Mouse (Mus musculus) adrenal gland, postnatal 10 days (tissue): Measurements from ENCODE around the gene D5Ertd577e. TPM values are rescaled to one million over a fixed set of nuclear protein-coding genes. Genes with fewer than 3 reads are reported as not detected.
"Not testable (repeated sequence)": the region's sequence is repeated elsewhere in the genome, so short reads cannot be mapped to it uniquely, and the experiment has no call there.

Experiments
- DNase-seq: peaks from one replicate; pipeline ENCODE4 v3.0.0; 2021; ENCODE audit warnings: mixed read lengths
- long read RNA-seq, 2 experiments: library from polyadenylated mRNA; stranded (forward); transcript quantifications; one replicate each; pipeline ENCODE4 v2.0.0; 2021
- total RNA-seq, 2 experiments: library from RNA; stranded (reverse); gene quantifications; 2 replicates each; pipeline ENCODE4 v1.2.3; 2021

D5Ertd577e gene
- total RNA-seq = not detected
- long read RNA-seq, experiment 1 = 0 reads
- long read RNA-seq, experiment 2 = 0 reads

DNA sequence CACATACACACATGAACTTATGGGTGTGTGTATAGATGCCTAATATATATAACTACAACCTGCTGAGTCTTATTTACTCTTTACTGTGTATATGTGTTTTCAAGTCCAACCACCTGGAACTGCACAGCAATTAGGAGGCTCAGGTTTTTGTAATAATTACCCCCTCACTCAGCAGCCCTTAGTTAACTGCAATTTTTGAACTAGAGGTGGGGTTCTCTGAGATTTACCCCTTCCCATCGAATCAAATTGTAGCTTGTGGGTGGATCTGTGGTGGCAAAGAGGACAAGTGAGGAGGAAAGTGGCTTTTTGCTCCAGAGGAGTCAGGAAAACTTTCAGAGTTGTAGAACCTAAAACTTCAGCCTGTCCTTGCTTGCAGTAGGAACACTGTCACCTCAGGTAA, at the start of gene D5Ertd577e:
Gene D5Ertd577e, plus strand, starts transcription at position 301 of the 400 bp plus-strand sequence.
- DNase-seq = not testable (repeated sequence)

DNA sequence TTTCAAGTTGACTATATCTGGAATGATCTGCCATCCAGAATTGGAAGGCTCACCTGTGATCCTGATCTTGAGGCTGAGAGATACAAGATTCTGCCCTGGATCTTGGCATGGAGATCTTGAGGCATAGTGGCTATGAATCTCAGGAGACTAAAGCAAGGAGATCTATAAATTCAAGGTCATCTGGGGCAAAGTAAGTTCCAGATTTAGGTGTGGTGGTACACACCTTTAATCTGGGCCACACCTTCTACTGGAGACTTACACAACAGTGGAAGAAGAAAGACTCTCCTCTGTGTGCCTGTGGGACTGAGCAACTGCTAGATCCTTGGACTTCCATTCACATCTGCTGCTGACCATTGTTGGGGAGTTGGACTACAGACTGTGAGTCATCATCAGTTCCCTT, 53.9 kb downstream of the D5Ertd577e start, which contains the start of gene Gm3286:
Gene Gm3286, plus strand, starts transcription at position 301 of the 400 bp plus-strand sequence.
- not testable (repeated sequence) for DNase-seq

Other genes with a start within 250 kb of the D5Ertd577e start
- gene Gm10424, start 184.0 kb upstream of the D5Ertd577e start, total RNA-seq = not detected
- gene Gm3259, start 150.9 kb upstream of the D5Ertd577e start, total RNA-seq = not detected
- not detected for gene Gm3286, start 54.0 kb downstream of the D5Ertd577e start, total RNA-seq
- gene Gm7971, start 138.1 kb downstream of the D5Ertd577e start, total RNA-seq = not detected